Mouse (Mus musculus) adrenal gland, adult 8-10 months (tissue): ENCODE measurements at regions not wholly inside any gene's neighbourhood (a gene's known extent, or its start where the extent isn't known, plus 50 kb on each side); places are given as distances from the start of the nearest gene placed in this dataset.
A peak's percentile ranks its signal among the peaks of the same experiment; 100 is the strongest.
"Not testable (repeated sequence)": the region's sequence is repeated elsewhere in the genome, so short reads cannot be mapped to it uniquely, and the experiment has no call there.

ENCODE experiments used
- DNase-seq: peaks from one replicate; pipeline ENCODE4 v3.0.0; 2022

GRCm38 (mm10) chr16:19203681-19204080, 110.2 kb downstream of the Olfr164 start:
- DNase-seq, result peak; percentile 7

- DNase-seq, result no peak
These were observed 112.9 kb downstream of the Olfr164 start for GRCm38 (mm10) chr16:19200977-19201376.

GRCm38 (mm10) chr16:19199724-19200544, 113.9 kb downstream of the Olfr164 start:
- no peak for DNase-seq

- no peak for DNase-seq
These were observed 115.1 kb downstream of the Olfr164 start for GRCm38 (mm10) chr16:19198539-19199385.

GRCm38 (mm10) chr16:19197638-19198440, 116.0 kb downstream of the Olfr164 start:
- DNase-seq, result no peak

GRCm38 (mm10) chr16:19185434-19186256, 128.2 kb downstream of the Olfr164 start:
- no peak for DNase-seq

GRCm38 (mm10) chr16:19179214-19180010, 134.5 kb downstream of the Olfr164 start:
- no peak for DNase-seq

- no peak for DNase-seq
These were observed 160.8 kb downstream of the Olfr164 start for GRCm38 (mm10) chr16:19153046-19153445.

GRCm38 (mm10) chr16:19152465-19152864, 161.4 kb downstream of the Olfr164 start:
- DNase-seq, result not testable (repeated sequence)

- no peak for DNase-seq
These were observed 162.8 kb downstream of the Olfr164 start for GRCm38 (mm10) chr16:19151110-19151509.

GRCm38 (mm10) chr16:19150582-19150981, 163.3 kb downstream of the Olfr164 start:
- no peak for DNase-seq

GRCm38 (mm10) chr16:19146290-19146983, 167.4 kb downstream of the Olfr164 start:
- DNase-seq, result no peak
